Mouse (Mus musculus): ENCODE results near the gene Unc45a.

DNA sequence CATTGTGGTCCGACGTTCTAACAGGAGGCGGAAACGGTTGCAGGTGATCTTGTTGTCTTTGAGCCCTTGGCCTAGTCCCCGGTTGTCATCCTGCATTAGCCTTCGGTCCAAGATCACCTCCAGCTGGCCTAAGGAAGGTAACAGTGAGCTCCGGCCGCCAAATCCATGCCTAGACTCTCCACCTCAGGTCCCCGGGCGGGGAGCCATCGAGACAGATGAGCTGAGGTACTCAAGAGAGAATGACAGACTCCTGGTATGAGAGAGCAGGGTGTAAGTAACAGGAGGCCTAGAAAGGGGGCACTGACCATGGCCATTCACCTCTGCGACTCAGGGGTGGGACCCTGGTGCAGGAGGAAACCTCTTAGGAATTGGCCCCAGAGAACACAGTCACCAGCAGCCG, 15.5 kb upstream of the Unc45a start:
- TF ChIP-seq MEF2A (IDR thresholded peaks at IDR 0.05; ENCODE audit: borderline replicate concordance, low read depth, low read length): no peak
- no peak for TF ChIP-seq GABPA (IDR thresholded peaks at IDR 0.05; ENCODE audit: insufficient replicate concordance, low read depth, low read length)
- no peak for TF ChIP-seq CTCF (conservative IDR thresholded peaks at IDR 0.05 in 1 of 2, IDR thresholded peaks at IDR 0.05 in 1 of 2; ENCODE audit: low read depth in 2 of 2, low read length in 2 of 2)
- TF ChIP-seq MXI1 (IDR thresholded peaks at IDR 0.05; ENCODE audit: low read depth, low read length): no peak
- TF ChIP-seq EP300 (IDR thresholded peaks at IDR 0.05; ENCODE audit: low read length): no peak
